Mouse (Mus musculus): ENCODE data around the gene Hist1h2ai. TPM values are rescaled to one million over a fixed set of nuclear protein-coding genes. Genes with fewer than 3 reads are reported as not detected.
"Not testable (repeated sequence)": the region's sequence is repeated elsewhere in the genome, so short reads cannot be mapped to it uniquely, and the experiment has no call there.

The Hist1h2ai gene
- polyA plus RNA-seq, 1 experiment from 2014 or later: 17.1 TPM

DNA sequence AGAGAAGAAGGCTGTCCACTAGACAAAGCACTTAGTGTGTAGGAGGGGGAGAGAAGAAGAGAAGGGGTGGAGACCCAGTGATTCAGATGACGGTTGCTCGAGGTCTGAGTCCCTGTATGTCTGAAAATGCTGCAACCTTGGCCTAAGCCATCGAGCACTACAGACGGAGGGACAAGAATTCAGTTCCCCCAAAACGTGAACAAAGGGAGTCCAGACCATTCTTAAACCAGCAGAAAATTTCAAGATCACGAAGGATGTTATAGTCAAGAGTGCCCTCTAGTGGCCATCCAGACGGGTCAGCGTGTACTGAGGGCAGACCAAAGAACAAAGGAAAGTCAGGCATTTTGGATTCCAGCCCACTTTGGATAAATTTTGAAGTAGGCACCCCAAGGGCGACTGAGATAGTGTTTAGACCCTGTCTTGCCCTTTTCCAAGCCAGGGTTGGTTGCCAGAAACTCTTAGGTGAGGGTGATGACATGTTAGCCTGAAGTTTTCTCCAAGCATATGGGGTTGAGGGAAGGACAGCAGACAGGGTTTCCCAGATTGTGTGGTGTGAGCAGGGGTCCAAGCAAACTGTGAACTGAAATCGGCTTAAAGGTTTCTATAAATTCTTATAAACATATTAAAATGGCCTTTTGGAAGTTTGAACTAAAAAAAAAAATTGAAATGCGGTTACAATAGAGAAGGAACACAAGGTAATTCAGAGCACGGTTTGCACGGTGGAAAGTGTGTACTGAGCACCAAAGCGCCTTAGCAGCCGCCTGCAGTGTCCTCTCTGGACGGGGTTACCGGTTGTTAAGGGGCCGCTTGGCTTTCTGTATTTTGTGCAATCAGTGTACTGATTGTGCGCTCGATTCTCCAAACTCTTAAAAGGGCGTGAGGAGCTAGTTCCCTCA, 18.0 kb downstream of the Hist1h2ai start:
- Histone ChIP-seq H3K4me1 (0 out of 2 replicates have a peak, but pooled peaks cover 2% of the 10 kb centered on the region), H3K36me3 (no peaks in the 10 kb centered on the region), H3K9me3 (no peaks in the 10 kb centered on the region), H3K27me3 (no peaks in the 10 kb centered on the region), H3K4me2 (peak overlapping the region; percentile 67), H3K27ac (peak overlapping the region; percentile 96), H3K4me3 (peak overlapping the region; percentile 45), H3K9ac (peak overlapping the region; percentile 33; the same call in 1 of the 2 replicates)
- under 1% methylated on average over 21 of the region's 21 CpGs for WGBS
- peak; percentile 77 for ATAC-seq (ENCODE audit: insufficient number of reproducible peaks, low FRiP score, low TSS enrichment, low read depth)

- H3K27me3 ChIP-seq, H3K9me3 ChIP-seq, H3K36me3 ChIP-seq, H3K4me1 ChIP-seq: not testable (repeated sequence)
- Histone ChIP-seq H3K9ac (peak within 1 kb of the TSS; percentile 33; the same call in 1 of the 2 replicates), H3K4me3 (peak within 1 kb of the TSS; percentile 45), H3K4me2 (peak within 1 kb of the TSS; percentile 67), H3K27ac (peak within 1 kb of the TSS; percentile 96)
- ATAC-seq (ENCODE audit: insufficient number of reproducible peaks, low FRiP score, low TSS enrichment, low read depth): peak; percentile 87
- under 1% methylated on average over 39 of the region's 56 CpGs for WGBS
These were observed 18.9 kb downstream of the Hist1h2ai start, which contains the start of gene Hist1h4j for GRCm38 (mm10) chr13:21734906-21735767. Gene Hist1h4j, plus strand, starts transcription at chr13:21735064.

DNA sequence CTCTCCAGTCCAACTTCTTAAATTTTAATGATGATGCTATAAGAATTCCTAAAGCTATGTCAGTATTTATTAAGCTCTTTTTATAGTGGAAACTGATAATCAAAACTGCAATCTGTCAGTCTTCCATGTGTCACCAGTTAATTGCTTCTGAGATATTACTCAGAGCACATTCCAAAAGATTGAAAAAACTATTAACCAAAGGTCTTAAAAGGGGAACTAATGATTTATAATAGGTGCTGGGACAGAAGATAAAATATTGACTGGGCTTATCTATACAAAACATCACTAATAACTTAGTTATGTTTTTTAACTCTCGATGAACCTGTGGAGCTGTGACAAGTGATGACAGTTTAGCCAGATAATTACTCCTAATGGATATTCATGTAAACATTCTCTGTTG, 28.8 kb downstream of the Hist1h2ai start:
- whole genome bisulfite sequencing: 84% methylated on average over 1 of the region's 1 CpGs
- H3K4me2 ChIP-seq: no peak overlapping the region
- no peak for ATAC-seq (ENCODE audit: insufficient number of reproducible peaks, low FRiP score, low TSS enrichment, low read depth)
- no peaks in the 10 kb centered on the region for H3K27me3 ChIP-seq
- H3K4me3 ChIP-seq: no peak overlapping the region
- H3K4me1 ChIP-seq: peaks cover 10% of the 10 kb centered on the region
- no peaks in the 10 kb centered on the region for H3K9me3 ChIP-seq
- no peaks in the 10 kb centered on the region for H3K36me3 ChIP-seq
- no peak overlapping the region for H3K27ac ChIP-seq
- H3K9ac ChIP-seq: no peak overlapping the region

GRCm38 (mm10) chr13:21749387-21750158, 33.4 kb downstream of the Hist1h2ai start:
- H3K4me1 ChIP-seq: peaks cover 20% of the 10 kb centered on the region
- WGBS: 6% methylated on average over 5 of the region's 5 CpGs
- no peaks in the 10 kb centered on the region for H3K27me3 ChIP-seq
- H3K36me3 ChIP-seq: no peaks in the 10 kb centered on the region
- peak overlapping the region; percentile 53 for H3K4me2 ChIP-seq
- ATAC-seq (ENCODE audit: insufficient number of reproducible peaks, low FRiP score, low TSS enrichment, low read depth): no peak
- H3K4me3 ChIP-seq: peak overlapping the region; percentile 47
- H3K9ac ChIP-seq: peak overlapping the region; percentile 23
- no peaks in the 10 kb centered on the region for H3K9me3 ChIP-seq
- H3K27ac ChIP-seq: peak overlapping the region; percentile 94

- under 1% methylated on average over 45 of the region's 56 CpGs for WGBS
- Histone ChIP-seq H3K9ac (peak within 1 kb of the TSS; percentile 23), H3K4me3 (peak within 1 kb of the TSS; percentile 47), H3K27ac (peak within 1 kb of the TSS; percentile 94), H3K4me1 (peaks cover 23% of the 10 kb centered on the region), H3K4me2 (peak within 1 kb of the TSS; percentile 53)
- H3K9me3 ChIP-seq, H3K27me3 ChIP-seq, H3K36me3 ChIP-seq: not testable (repeated sequence)
- ATAC-seq (ENCODE audit: insufficient number of reproducible peaks, low FRiP score, low TSS enrichment, low read depth): peak; percentile 81
These were observed 34.2 kb downstream of the Hist1h2ai start, which contains the start of gene Hist1h4k for GRCm38 (mm10) chr13:21750159-21751017. Gene Hist1h4k, minus strand, starts transcription at chr13:21750505.

GRCm38 (mm10) chr13:21751417-21751816, 35.2 kb downstream of the Hist1h2ai start:
- Histone ChIP-seq H3K4me3 (no peak overlapping the region), H3K4me2 (no peak overlapping the region), H3K4me1 (peaks cover 23% of the 10 kb centered on the region), H3K9me3 (no peaks in the 10 kb centered on the region), H3K9ac (no peak overlapping the region), H3K27ac (no peak overlapping the region), H3K36me3 (no peaks in the 10 kb centered on the region), H3K27me3 (no peaks in the 10 kb centered on the region)
- ATAC-seq (ENCODE audit: insufficient number of reproducible peaks, low FRiP score, low TSS enrichment, low read depth): no peak

DNA sequence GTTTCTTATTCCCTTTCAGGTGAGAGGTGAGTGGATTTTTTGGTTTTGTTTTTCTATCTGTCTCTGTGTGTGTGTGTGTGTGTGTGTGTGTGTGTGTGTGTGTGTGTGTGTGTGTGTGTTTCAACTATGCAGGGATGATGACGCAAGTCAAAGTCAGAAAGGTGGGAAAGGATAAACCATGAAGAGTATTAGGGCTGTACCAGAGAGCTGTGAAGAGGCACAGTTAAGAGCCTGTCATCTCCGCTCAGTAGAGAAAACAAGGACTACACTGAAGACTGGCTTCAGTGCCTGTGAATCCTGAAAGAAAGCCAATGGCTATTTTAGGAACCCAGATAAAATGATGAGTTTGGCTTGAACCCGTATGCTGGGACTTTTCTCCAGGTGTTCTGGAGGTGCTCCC, 35.6 kb downstream of the Hist1h2ai start:
- Histone ChIP-seq H3K9ac (no peak overlapping the region), H3K27ac (peak overlapping the region; percentile 67), H3K4me1 (peaks cover 23% of the 10 kb centered on the region), H3K9me3 (no peaks in the 10 kb centered on the region), H3K4me3 (no peak overlapping the region), H3K4me2 (no peak overlapping the region), H3K36me3 (no peaks in the 10 kb centered on the region), H3K27me3 (no peaks in the 10 kb centered on the region)
- no peak for ATAC-seq (ENCODE audit: insufficient number of reproducible peaks, low FRiP score, low TSS enrichment, low read depth)
- WGBS: 73% methylated on average over 3 of the region's 3 CpGs

GRCm38 (mm10) chr13:21752356-21752755, 36.1 kb downstream of the Hist1h2ai start:
- Histone ChIP-seq H3K4me3 (no peak overlapping the region), H3K4me1 (peaks cover 23% of the 10 kb centered on the region), H3K36me3 (no peaks in the 10 kb centered on the region), H3K9me3 (no peaks in the 10 kb centered on the region), H3K27me3 (no peaks in the 10 kb centered on the region), H3K4me2 (no peak overlapping the region), H3K9ac (no peak overlapping the region), H3K27ac (peak overlapping the region; percentile 67)
- 33% methylated on average over 3 of the region's 3 CpGs for WGBS
- no peak for ATAC-seq (ENCODE audit: insufficient number of reproducible peaks, low FRiP score, low TSS enrichment, low read depth)

DNA sequence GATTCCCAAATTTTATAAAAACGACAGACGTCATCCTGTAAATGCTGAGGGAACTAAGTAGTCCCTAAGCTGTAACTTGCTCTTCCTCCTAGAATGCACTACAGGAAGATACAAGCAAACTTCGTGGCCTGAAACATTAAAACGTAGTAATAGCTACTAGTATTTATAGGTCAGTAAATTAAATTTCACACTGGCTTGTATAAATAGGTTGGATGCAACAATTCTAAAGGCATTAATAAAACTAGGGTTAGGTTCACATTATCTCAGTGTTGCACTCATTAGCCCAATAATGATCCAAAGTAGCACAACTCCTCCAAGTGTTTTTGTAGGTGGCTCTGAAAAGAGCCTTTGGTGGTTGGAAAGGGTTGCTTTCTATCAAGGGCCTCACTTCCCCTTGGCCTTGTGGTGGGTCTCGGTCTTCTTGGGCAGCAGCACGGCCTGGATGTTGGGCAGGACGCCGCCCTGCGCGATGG, 36.9 kb downstream of the Hist1h2ai start:
- peak overlapping the region; percentile 93 for H3K27ac ChIP-seq
- 1% methylated on average over 10 of the region's 10 CpGs for WGBS
- H3K36me3 ChIP-seq: no peaks in the 10 kb centered on the region
- H3K4me2 ChIP-seq: peak overlapping the region; percentile 63
- H3K9me3 ChIP-seq: no peaks in the 10 kb centered on the region
- peak overlapping the region; percentile 45 for H3K4me3 ChIP-seq
- H3K4me1 ChIP-seq: peaks cover 23% of the 10 kb centered on the region
- no peaks in the 10 kb centered on the region for H3K27me3 ChIP-seq
- peak; percentile 1; the same call in 1 of the 2 replicates for ATAC-seq (ENCODE audit: insufficient number of reproducible peaks, low FRiP score, low TSS enrichment, low read depth)
- peak overlapping the region; percentile 26; the same call in 1 of the 2 replicates for H3K9ac ChIP-seq

DNA sequence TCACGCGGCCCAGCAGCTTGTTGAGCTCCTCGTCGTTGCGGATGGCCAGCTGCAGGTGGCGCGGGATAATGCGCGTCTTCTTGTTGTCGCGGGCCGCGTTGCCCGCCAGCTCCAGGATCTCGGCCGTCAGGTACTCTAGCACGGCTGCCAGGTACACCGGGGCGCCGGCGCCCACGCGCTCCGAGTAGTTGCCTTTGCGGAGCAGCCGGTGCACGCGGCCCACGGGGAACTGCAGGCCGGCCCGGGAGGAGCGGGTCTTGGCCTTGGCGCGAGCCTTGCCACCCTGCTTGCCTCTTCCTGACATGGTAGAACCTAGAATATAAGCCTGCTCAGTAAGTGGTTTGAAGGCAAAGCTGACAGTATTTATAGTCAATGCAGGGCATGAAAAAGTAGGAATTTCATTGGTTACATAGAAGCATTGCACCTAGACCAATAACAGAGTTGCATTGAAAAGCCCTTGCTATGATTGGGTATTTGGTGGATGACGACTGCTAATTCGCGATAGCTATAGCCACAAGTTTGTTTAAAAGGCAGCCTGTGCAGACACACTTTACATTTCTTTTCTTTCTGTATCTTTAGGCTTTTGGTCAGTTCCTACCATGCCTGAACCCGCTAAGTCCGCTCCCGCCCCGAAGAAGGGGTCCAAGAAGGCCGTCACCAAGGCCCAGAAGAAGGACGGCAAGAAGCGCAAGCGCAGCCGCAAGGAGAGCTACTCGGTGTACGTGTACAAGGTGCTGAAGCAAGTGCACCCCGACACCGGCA, 37.5 kb downstream of the Hist1h2ai start, which contains the start of the genes Hist1h2ak and Hist1h2bn:
Gene Hist1h2ak (minus strand): TSS at position 304 of the 762 bp plus-strand sequence.
Gene Hist1h2bn (plus strand): TSS at position 600 of the 762 bp plus-strand sequence.
- whole genome bisulfite sequencing: 0% methylated on average over 48 of the region's 50 CpGs
- peak within 1 kb of the TSS; percentile 45 for H3K4me3 ChIP-seq
- H3K9me3 ChIP-seq, H3K27me3 ChIP-seq, H3K36me3 ChIP-seq: not testable (repeated sequence)
- ATAC-seq (ENCODE audit: insufficient number of reproducible peaks, low FRiP score, low TSS enrichment, low read depth): peak; percentile 93
- H3K4me2 ChIP-seq: peak within 1 kb of the TSS; percentile 63
- H3K4me1 ChIP-seq: peaks cover 21% of the 10 kb centered on the region
- H3K9ac ChIP-seq: peak within 1 kb of the TSS; percentile 26; the same call in 1 of the 2 replicates
- peak within 1 kb of the TSS; percentile 93 for H3K27ac ChIP-seq

All from limb, embryonic 15.5 days (tissue).